Mouse (Mus musculus): ENCODE data around the gene Fbxw7.

DNA sequence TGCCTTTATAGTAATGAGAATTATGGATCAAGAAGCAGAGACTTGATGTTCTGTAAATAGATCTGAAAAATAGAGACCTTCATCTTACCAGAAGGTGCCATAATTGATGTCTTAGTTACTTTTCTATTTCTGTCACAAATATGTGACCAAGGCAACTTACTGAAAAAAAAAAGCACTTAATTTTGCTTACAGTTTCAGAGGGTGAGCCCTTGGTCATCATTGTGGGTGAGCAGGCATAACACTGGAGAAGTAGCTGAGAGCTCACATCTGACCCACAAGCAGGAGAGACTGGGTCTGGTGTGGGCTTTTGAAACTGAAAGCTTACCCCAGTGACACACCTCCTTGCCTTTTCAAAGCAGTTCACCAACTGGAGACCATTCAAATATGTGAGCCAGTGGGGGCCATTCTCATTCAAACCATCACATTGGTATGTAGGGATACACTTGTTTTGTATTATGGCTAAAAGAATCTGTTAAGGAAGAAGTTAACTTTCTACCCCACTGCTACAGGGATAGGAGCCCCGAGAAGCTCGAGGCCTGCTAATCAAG, 5.7 kb downstream of the Fbxw7 start:
- no peak for TF ChIP-seq CTCF (IDR thresholded peaks at IDR 0.05; ENCODE audit: control insufficient read depth, insufficient read depth, insufficient read length)
- no peak for TF ChIP-seq FOSL1 (IDR thresholded peaks at IDR 0.05; ENCODE audit: insufficient read depth, low read length, poor library complexity, severe bottlenecking)
